8 mouse cellular contexts compared by ENCODE assay signal in genomic region chr10:9674561-9675521, GRCm38 (mm10). TPM values are rescaled to one million over a fixed set of nuclear protein-coding genes. Genes with fewer than 3 reads are reported as not detected.
A peak's percentile ranks its signal among the peaks of the same experiment; 100 is the strongest.
DNase-seq lines count a peak whose midpoint lies in the region; ATAC-seq lines count a peak whose summit lies in the region.

TSS of gene Samd5 (minus strand) at chr10:9675208.

- peak within 1 kb of the TSS; percentile 81 for H3K27ac ChIP-seq in hindbrain, embryonic 14.5 days

- H3K27me3 ChIP-seq in hindbrain, embryonic 14.5 days (ENCODE audit: control insufficient read depth, insufficient read depth, low read length) = no peaks in the 10 kb centered on the region
- peaks cover 57% of the 10 kb centered on the region for H3K27me3 ChIP-seq in megakaryocyte, embryonic 14.5 days (replicated peaks)

- intact Hi-C loops in left cerebral cortex, postnatal 36 days (cut with DNase I) = loop anchor here (2.0 to 5.0 kb wide), 4 partner anchors 98 to 883 kb away; no protein-coding TSS in a partner anchor

- peak within 1 kb of the TSS; percentile 76 for H3K4me2 ChIP-seq in hindbrain, embryonic 14.5 days (replicated peaks)

- no peaks in the 10 kb centered on the region for H3K36me3 ChIP-seq in hindbrain, embryonic 14.5 days (replicated peaks; ENCODE audit: control insufficient read depth, insufficient read depth)
- H3K36me3 ChIP-seq in megakaryocyte, embryonic 14.5 days (replicated peaks; ENCODE audit: low read length) = no peaks in the 10 kb centered on the region

- WGBS in hindbrain, embryonic 14.5 days = under 1% methylated on average over 84 of the region's 91 CpGs

- peaks cover 9% of the 10 kb centered on the region; the same call in 1 of the 2 replicates for H3K4me1 ChIP-seq in hindbrain, embryonic 14.5 days (replicated peaks; ENCODE audit: control insufficient read depth, insufficient read depth, low read length)
- peaks cover 43% of the 10 kb centered on the region for H3K4me1 ChIP-seq in megakaryocyte, embryonic 14.5 days

- peak within 1 kb of the TSS; percentile 71 for H3K9ac ChIP-seq in hindbrain, embryonic 14.5 days

- H3K9me3 ChIP-seq in hindbrain, embryonic 14.5 days (ENCODE audit: control insufficient read depth, low read length) = no peaks in the 10 kb centered on the region
- no peaks in the 10 kb centered on the region for H3K9me3 ChIP-seq in megakaryocyte, embryonic 14.5 days

- H3K4me3 ChIP-seq in hindbrain, embryonic 14.5 days (replicated peaks; ENCODE audit: low read length) = peak within 1 kb of the TSS; percentile 72
- H3K4me3 ChIP-seq in megakaryocyte, embryonic 14.5 days (replicated peaks) = peak within 1 kb of the TSS; percentile 91

- peak; percentile 63 for DNase-seq in ZHBTc4 (ENCODE audit: low read depth, low spot score)
- DNase-seq in cerebellum, postnatal 14 days = peak; percentile 51 to 62
- DNase-seq in gastrocnemius, adult 18-20 months (ENCODE audit: low spot score) = peak; percentile 10
- peak; percentile 60 for DNase-seq in hindbrain, embryonic 14.5 days (ENCODE audit: low spot score)
- peak; percentile 61 to 77 for DNase-seq in left cerebral cortex, postnatal 36 days (ENCODE audit: low spot score in 2 of 2)
- peak; percentile 78 for DNase-seq in right cerebral cortex, postnatal 25 days

- ATAC-seq in hindbrain, embryonic 14.5 days (ENCODE audit: low FRiP score) = peak; percentile 79
- no peak for ATAC-seq in activated CD4-positive, CD25-positive, alpha-beta regulatory T cell, adult 4 months

RNA-seq across cellular contexts. Expression of gene Samd5, which starts in this region (rescaled TPM):
- total RNA-seq in gastrocnemius, adult 18-20 months (2021) = 1 to 10 TPM; 1.1 to 1.3 TPM
- 5.8 and 6.6 TPM in 2 replicates for polyA plus RNA-seq in hindbrain, embryonic 14.5 days (2014; fragmentation: Nextera tagmentation; extraction: Ambion mirVana)
- 10 to 100 TPM; 11.8 to 11.9 TPM for total RNA-seq in left cerebral cortex, postnatal 36 days (2021)
- polyA plus RNA-seq in megakaryocyte, embryonic 14.5 days (2012; ENCODE audit: insufficient read depth, low replicate concordance) = not detected in 2 replicates
- polyA plus RNA-seq in activated CD4-positive, CD25-positive, alpha-beta regulatory T cell, adult 4 months (2017; shearing (Covaris generic)) = not detected

Comparison
In these comparisons a context has a peak if more than half of its experiments do, and no peak if none do; other contexts are left out.
1. RNA of gene Samd5 (total RNA-seq): 11.8 to 11.9 TPM in left cerebral cortex, postnatal 36 days; 1.1 to 1.3 TPM in gastrocnemius, adult 18-20 months; every median in the first group is over 4 times any median in the second.
2. DNase-seq: peak in every context shown above with its lines; median percentile 78 in right cerebral cortex, postnatal 25 days; 69 in left cerebral cortex, postnatal 36 days; 63 in ZHBTc4; 60 in hindbrain, embryonic 14.5 days; 56 in cerebellum, postnatal 14 days; 10 in gastrocnemius, adult 18-20 months.